Comparison of ENCODE assay signal across 11 mouse cellular contexts in the genomic region with DNA sequence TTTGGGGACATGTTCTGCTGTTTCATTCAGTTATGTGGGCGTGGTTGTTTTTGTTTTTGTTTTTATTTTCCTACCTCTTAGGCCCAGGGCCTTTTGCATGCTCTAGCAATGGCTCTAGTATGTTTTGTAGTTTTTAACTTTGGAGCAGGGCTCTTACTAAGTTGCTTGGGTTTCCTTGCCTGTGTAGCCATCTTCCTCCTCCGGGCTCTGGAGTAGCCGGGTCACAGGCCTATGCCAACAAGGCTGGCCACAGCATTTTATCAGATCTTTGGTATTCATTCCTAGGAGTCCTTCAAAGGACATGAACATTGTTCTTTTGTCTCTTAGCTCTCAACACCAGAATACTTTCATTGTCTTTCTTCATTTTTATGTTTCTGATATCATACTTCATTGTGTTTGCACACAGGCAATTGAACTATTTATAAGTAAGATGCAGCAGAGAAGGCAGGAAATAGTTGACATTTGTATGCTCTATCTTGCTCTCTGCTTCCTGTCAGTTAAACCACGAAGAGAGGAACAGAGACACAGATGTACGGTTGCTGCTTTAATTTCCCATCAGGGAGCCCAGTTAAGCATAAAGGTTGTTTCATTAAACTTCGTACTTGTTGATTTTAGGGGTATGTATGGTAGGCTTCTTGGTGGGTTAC. TPM values are rescaled to one million over a fixed set of nuclear protein-coding genes. Genes with fewer than 3 reads are reported as not detected.
DNase-seq lines count a peak whose midpoint lies in the region; ATAC-seq and TF ChIP-seq lines count a peak whose summit lies in the region.
"Had no signal": no experiment of that assay in that cellular context is flagged by ENCODE, and none has a peak within 500 bp of the region (broad histone marks: within the 10 kb centered on the region; RNA-seq: fewer than 3 reads in every experiment).

No protein-coding gene starts in this region.

- peak overlapping the region; percentile 24 for H3K27ac ChIP-seq in gastrocnemius, adult 2 months
- H3K27ac ChIP-seq in lung, embryonic 15.5 days: peak overlapping the region; percentile 29; the same call in 1 of the 2 replicates
- H3K27ac ChIP-seq: forebrain, embryonic 10.5 days had no signal

- H3K27me3 ChIP-seq in lung, embryonic 15.5 days: no peaks in the 10 kb centered on the region

- no peak for ATAC-seq in lung, embryonic 15.5 days (ENCODE audit: borderline replicate concordance, extremely low read depth, low FRiP score, low TSS enrichment)
- peak; percentile 65 for ATAC-seq in inflammation-experienced regulatory T-cells, adult 6 months

- no peak for TF ChIP-seq CTCF in gastrocnemius, adult 2 months (IDR thresholded peaks at IDR 0.05)

- peaks cover 28% of the 10 kb centered on the region; the same call in 1 of the 2 replicates for H3K4me1 ChIP-seq in lung, embryonic 15.5 days

- H3K4me3 ChIP-seq in gastrocnemius, adult 2 months: no peak overlapping the region
- no peak overlapping the region for H3K4me3 ChIP-seq in lung, embryonic 15.5 days
- H3K4me3 ChIP-seq: forebrain, embryonic 10.5 days had no signal

- H3K9me3 ChIP-seq in lung, embryonic 15.5 days: no peaks in the 10 kb centered on the region
- H3K9me3 ChIP-seq: forebrain, embryonic 10.5 days had no signal

- no peak overlapping the region for H3K9ac ChIP-seq in lung, embryonic 15.5 days

- intact Hi-C loops in gastrocnemius, adult 2 months (cut with DNase I): no loop called here
- intact Hi-C loops in left cerebral cortex, postnatal 25 days (cut with DNase I): no loop called here

- no peaks in the 10 kb centered on the region for H3K36me3 ChIP-seq in lung, embryonic 15.5 days
- H3K36me3 ChIP-seq: forebrain, embryonic 10.5 days had no signal

- no peak overlapping the region for H3K4me2 ChIP-seq in lung, embryonic 15.5 days

- WGBS in lung, embryonic 15.5 days: 52% methylated on average over 6 of the region's 6 CpGs

- DNase-seq in gastrocnemius, adult 2 months: no peak
- DNase-seq in gastrocnemius, postnatal 10 days: no peak
- no peak for DNase-seq in lung, postnatal 25 days (ENCODE audit: low spot score)
- peak; percentile 82 for DNase-seq in thymus, postnatal 0 days (ENCODE audit: low spot score)
- no peak for DNase-seq in left cerebral cortex, postnatal 25 days (ENCODE audit: low spot score in 2 of 2)
- DNase-seq in layer of hippocampus, postnatal 25 days (ENCODE audit: extremely low spot score in 1 of 2, low spot score in 1 of 2): no peak
- DNase-seq: cerebellum, postnatal 36 days; right cerebral cortex, adult 18-20 months had no signal

RNA-seq across cellular contexts. Expression of a gene that starts 40.3 kb away (rescaled TPM):
- total RNA-seq in gastrocnemius, adult 2 months (2021): 10 to 100 TPM; 19.3 to 25.7 TPM
- total RNA-seq in gastrocnemius, postnatal 10 days (2021): 10 to 100 TPM; 25.1 to 26.9 TPM
- 38.0 and 40.0 TPM in 2 replicates for polyA plus RNA-seq in lung, embryonic 15.5 days (2015; fragmentation: Nextera tagmentation; extraction: Ambion mirVana)
- polyA plus RNA-seq in inflammation-experienced regulatory T-cells, adult 6 months (2017; shearing (Covaris generic)): 10 to 100 TPM; 28.3 to 31.3 (median 30.8) TPM
- 45.7 and 49.9 TPM in 2 replicates for polyA plus RNA-seq in thymus, postnatal 0 days (2015; fragmentation: Nextera tagmentation; extraction: Ambion mirVana)
- total RNA-seq in left cerebral cortex, postnatal 25 days (2021): 10 to 100 TPM; 46.2 to 48.4 TPM
- 10 to 100 TPM; 46.6 to 53.0 TPM for total RNA-seq in layer of hippocampus, postnatal 25 days (2021)

RNA-seq across cellular contexts. Expression of a gene that starts 40.6 kb away (rescaled TPM):
- 1 to 10 TPM; 4.6 to 6.0 TPM for total RNA-seq in gastrocnemius, adult 2 months (2021)
- 10 to 100 TPM in 1 of 2 experiments, 1 to 10 TPM in 1; 8.7 to 11.3 TPM for total RNA-seq in gastrocnemius, postnatal 10 days (2021)
- 17.5 and 18.8 TPM in 2 replicates for polyA plus RNA-seq in lung, embryonic 15.5 days (2015; fragmentation: Nextera tagmentation; extraction: Ambion mirVana)
- polyA plus RNA-seq in inflammation-experienced regulatory T-cells, adult 6 months (2017; shearing (Covaris generic)): 100 to 1,000 TPM; 128 to 177 (median 141) TPM
- polyA plus RNA-seq in thymus, postnatal 0 days (2015; fragmentation: Nextera tagmentation; extraction: Ambion mirVana): 86.6 and 108 TPM in 2 replicates
- 1 to 10 TPM; 4.1 to 4.4 TPM for total RNA-seq in left cerebral cortex, postnatal 25 days (2021)
- total RNA-seq in layer of hippocampus, postnatal 25 days (2021): 1 to 10 TPM; 4.8 to 5.7 TPM
